Mouse (Mus musculus) brain, embryonic 14.5 days (tissue): ENCODE measurements around the gene Rnf40.

Experiments
- CTCF ChIP-seq: fragments of 200-500 bp; IDR thresholded peaks from 2 replicates; pipeline ENCODE4 v1.5.1; 2012; ENCODE audit warnings: inconsistent platforms, mild to moderate bottlenecking, moderate library complexity, borderline replicate concordance; ENCODE audit not compliant: insufficient read depth, insufficient read length; ENCODE audit errors: extremely low read depth
- POLR2A ChIP-seq: fragments of 200-500 bp; IDR thresholded peaks from 2 replicates; pipeline ENCODE4 v1.6.1; 2012; ENCODE audit warnings: mild to moderate bottlenecking, inconsistent platforms, borderline replicate concordance; ENCODE audit not compliant: poor library complexity, insufficient read depth, insufficient read length, severe bottlenecking; ENCODE audit errors: extremely low read depth

GRCm38 (mm10) chr7:127573503-127574008 is 15.0 kb upstream of the Rnf40 start:
- TF ChIP-seq CTCF, result no peak
- no peak for TF ChIP-seq POLR2A
